Mouse (Mus musculus): ENCODE measurements around the gene Myl3. TPM values are rescaled to one million over a fixed set of nuclear protein-coding genes. Genes with fewer than 3 reads are reported as not detected.

Myl3 gene
- polyA plus RNA-seq, 1 experiment from 2014 or later = 16.3 TPM

GRCm38 (mm10) chr9:110746961-110747360, 5.3 kb downstream of the Myl3 start, which contains the start of gene Pth1r:
Gene Pth1r (minus strand): TSS chr9:110747145.
- no peak within 1 kb of the TSS for H3K27ac ChIP-seq
- H3K27me3 ChIP-seq = peaks cover 20% of the 10 kb centered on the region
- peaks cover 65% of the 10 kb centered on the region for H3K4me1 ChIP-seq
- H3K4me3 ChIP-seq = no peak within 1 kb of the TSS
- H3K9me3 ChIP-seq = no peaks in the 10 kb centered on the region
- H3K36me3 ChIP-seq = no peaks in the 10 kb centered on the region
- H3K4me2 ChIP-seq = 0 out of 2 replicates have a peak within 1 kb of the TSS, but pooled peaks have one; percentile 7
- WGBS = 37% methylated on average over 7 of the region's 7 CpGs
- ATAC-seq (ENCODE audit: insufficient number of reproducible peaks, low FRiP score, low TSS enrichment, low read depth) = no peak
- no peak within 1 kb of the TSS for H3K9ac ChIP-seq

- no peaks in the 10 kb centered on the region for H3K36me3 ChIP-seq
- no peak overlapping the region for H3K4me3 ChIP-seq
- H3K27me3 ChIP-seq = peaks cover 17% of the 10 kb centered on the region
- no peak for ATAC-seq (ENCODE audit: insufficient number of reproducible peaks, low FRiP score, low TSS enrichment, low read depth)
- H3K4me2 ChIP-seq = no peak overlapping the region
- WGBS = 73% methylated on average over 2 of the region's 2 CpGs
- H3K9me3 ChIP-seq = no peaks in the 10 kb centered on the region
- H3K27ac ChIP-seq = no peak overlapping the region; the same call in 1 of the 2 replicates
- no peak overlapping the region for H3K9ac ChIP-seq
- H3K4me1 ChIP-seq = peaks cover 65% of the 10 kb centered on the region
Observed at GRCm38 (mm10) chr9:110748451-110748850, 6.8 kb downstream of the Myl3 start.

- Histone ChIP-seq H3K4me1 (peaks cover 66% of the 10 kb centered on the region), H3K9ac (no peak overlapping the region), H3K4me3 (no peak overlapping the region), H3K36me3 (no peaks in the 10 kb centered on the region), H3K27me3 (0 out of 2 replicates have a peak, but pooled peaks cover under 1% of the 10 kb centered on the region), H3K27ac (peak overlapping the region; percentile 76), H3K4me2 (0 out of 2 replicates have a peak overlapping the region, but pooled peaks have one; percentile 1), H3K9me3 (no peaks in the 10 kb centered on the region)
- 6% methylated on average over 14 of the region's 14 CpGs for WGBS
- ATAC-seq (ENCODE audit: insufficient number of reproducible peaks, low FRiP score, low TSS enrichment, low read depth) = peak; percentile 60
Observed at GRCm38 (mm10) chr9:110750404-110751187, 8.9 kb downstream of the Myl3 start.

- 65% methylated on average over 5 of the region's 5 CpGs for WGBS
- 0 out of 2 replicates have a peak overlapping the region, but pooled peaks have one; percentile 1 for H3K4me2 ChIP-seq
- H3K4me1 ChIP-seq = peaks cover 58% of the 10 kb centered on the region
- no peaks in the 10 kb centered on the region for H3K9me3 ChIP-seq
- no peaks in the 10 kb centered on the region for H3K27me3 ChIP-seq
- H3K27ac ChIP-seq = peak overlapping the region; percentile 76
- H3K36me3 ChIP-seq = no peaks in the 10 kb centered on the region
- no peak for ATAC-seq (ENCODE audit: insufficient number of reproducible peaks, low FRiP score, low TSS enrichment, low read depth)
- H3K9ac ChIP-seq = no peak overlapping the region
- H3K4me3 ChIP-seq = no peak overlapping the region
Observed at GRCm38 (mm10) chr9:110751412-110751811, 9.8 kb downstream of the Myl3 start.

- Histone ChIP-seq H3K9me3 (no peaks in the 10 kb centered on the region), H3K36me3 (no peaks in the 10 kb centered on the region), H3K4me3 (no peak overlapping the region), H3K27ac (no peak overlapping the region), H3K9ac (no peak overlapping the region), H3K27me3 (no peaks in the 10 kb centered on the region), H3K4me2 (no peak overlapping the region), H3K4me1 (peaks cover 51% of the 10 kb centered on the region)
- WGBS = 93% methylated on average over 4 of the region's 4 CpGs
- ATAC-seq (ENCODE audit: insufficient number of reproducible peaks, low FRiP score, low TSS enrichment, low read depth) = no peak
Observed at GRCm38 (mm10) chr9:110752917-110753435, 11.3 kb downstream of the Myl3 start.

GRCm38 (mm10) chr9:110753773-110754172, 12.1 kb downstream of the Myl3 start:
- Histone ChIP-seq H3K36me3 (no peaks in the 10 kb centered on the region), H3K9ac (no peak overlapping the region), H3K27ac (no peak overlapping the region), H3K4me3 (no peak overlapping the region), H3K27me3 (no peaks in the 10 kb centered on the region), H3K4me1 (peaks cover 59% of the 10 kb centered on the region), H3K4me2 (no peak overlapping the region), H3K9me3 (no peaks in the 10 kb centered on the region)
- WGBS = 77% methylated on average over 4 of the region's 4 CpGs
- ATAC-seq (ENCODE audit: insufficient number of reproducible peaks, low FRiP score, low TSS enrichment, low read depth) = no peak

- Histone ChIP-seq H3K4me2 (no peak overlapping the region), H3K27ac (no peak overlapping the region), H3K9ac (no peak overlapping the region), H3K4me1 (peaks cover 48% of the 10 kb centered on the region), H3K9me3 (no peaks in the 10 kb centered on the region), H3K27me3 (no peaks in the 10 kb centered on the region), H3K36me3 (no peaks in the 10 kb centered on the region), H3K4me3 (no peak overlapping the region)
- 73% methylated on average over 5 of the region's 5 CpGs for WGBS
- ATAC-seq (ENCODE audit: insufficient number of reproducible peaks, low FRiP score, low TSS enrichment, low read depth) = peak; percentile 13; the same call in 1 of the 2 replicates
Observed at GRCm38 (mm10) chr9:110757816-110758215, 16.2 kb downstream of the Myl3 start.

GRCm38 (mm10) chr9:110758605-110759004, 16.9 kb downstream of the Myl3 start:
- Histone ChIP-seq H3K4me3 (no peak overlapping the region), H3K27ac (peak overlapping the region; percentile 58), H3K36me3 (no peaks in the 10 kb centered on the region), H3K9me3 (no peaks in the 10 kb centered on the region), H3K9ac (no peak overlapping the region), H3K4me1 (peaks cover 51% of the 10 kb centered on the region), H3K27me3 (no peaks in the 10 kb centered on the region; the same call in 1 of the 2 replicates), H3K4me2 (no peak overlapping the region)
- no peak for ATAC-seq (ENCODE audit: insufficient number of reproducible peaks, low FRiP score, low TSS enrichment, low read depth)
- WGBS = 37% methylated on average over 8 of the region's 8 CpGs

- Histone ChIP-seq H3K4me1 (peaks cover 57% of the 10 kb centered on the region), H3K4me2 (no peak overlapping the region), H3K9ac (no peak overlapping the region), H3K4me3 (no peak overlapping the region), H3K36me3 (no peaks in the 10 kb centered on the region), H3K27ac (peak overlapping the region; percentile 58), H3K9me3 (no peaks in the 10 kb centered on the region), H3K27me3 (no peaks in the 10 kb centered on the region; the same call in 1 of the 2 replicates)
- no peak for ATAC-seq (ENCODE audit: insufficient number of reproducible peaks, low FRiP score, low TSS enrichment, low read depth)
- 67% methylated on average over 2 of the region's 2 CpGs for WGBS
Observed at GRCm38 (mm10) chr9:110759265-110759664, 17.6 kb downstream of the Myl3 start.

GRCm38 (mm10) chr9:110760886-110761285, 19.2 kb downstream of the Myl3 start:
- Histone ChIP-seq H3K27ac (0 out of 2 replicates have a peak overlapping the region, but pooled peaks have one; percentile 48), H3K36me3 (no peaks in the 10 kb centered on the region), H3K27me3 (no peaks in the 10 kb centered on the region; the same call in 1 of the 2 replicates), H3K4me2 (no peak overlapping the region), H3K9ac (no peak overlapping the region), H3K4me1 (peaks cover 55% of the 10 kb centered on the region), H3K9me3 (no peaks in the 10 kb centered on the region), H3K4me3 (no peak overlapping the region)
- 79% methylated on average over 8 of the region's 8 CpGs for WGBS
- no peak for ATAC-seq (ENCODE audit: insufficient number of reproducible peaks, low FRiP score, low TSS enrichment, low read depth)

- Histone ChIP-seq H3K27me3 (no peaks in the 10 kb centered on the region; the same call in 1 of the 2 replicates), H3K27ac (peak overlapping the region; percentile 55), H3K9ac (no peak overlapping the region), H3K4me1 (peaks cover 53% of the 10 kb centered on the region), H3K36me3 (no peaks in the 10 kb centered on the region), H3K4me3 (no peak overlapping the region), H3K4me2 (no peak overlapping the region), H3K9me3 (no peaks in the 10 kb centered on the region)
- no peak for ATAC-seq (ENCODE audit: insufficient number of reproducible peaks, low FRiP score, low TSS enrichment, low read depth)
- WGBS = 78% methylated on average over 10 of the region's 10 CpGs
Observed at GRCm38 (mm10) chr9:110762763-110763162, 21.1 kb downstream of the Myl3 start.

GRCm38 (mm10) chr9:110763405-110763804, 21.7 kb downstream of the Myl3 start:
- H3K4me1 ChIP-seq = peaks cover 47% of the 10 kb centered on the region

More at GRCm38 (mm10) chr9:110763405-110763804, 21.7 kb downstream of the Myl3 start:
- ATAC-seq (ENCODE audit: insufficient number of reproducible peaks, low FRiP score, low TSS enrichment, low read depth) = no peak
- Histone ChIP-seq H3K36me3 (no peaks in the 10 kb centered on the region), H3K4me2 (no peak overlapping the region), H3K27ac (no peak overlapping the region), H3K4me3 (no peak overlapping the region), H3K9me3 (no peaks in the 10 kb centered on the region), H3K9ac (no peak overlapping the region), H3K27me3 (no peaks in the 10 kb centered on the region; the same call in 1 of the 2 replicates)
- WGBS = 71% methylated on average over 2 of the region's 2 CpGs
